9 mouse cellular contexts compared by ENCODE assay signal in genomic region chr1:45925500-45926392, GRCm38 (mm10). TPM values are rescaled to one million over a fixed set of nuclear protein-coding genes. Genes with fewer than 3 reads are reported as not detected.
DNase-seq lines count a peak whose midpoint lies in the region; ATAC-seq and TF ChIP-seq lines count a peak whose summit lies in the region.
"Had no signal": no experiment of that assay in that cellular context is flagged by ENCODE, and none has a peak within 500 bp of the region (broad histone marks: within the 10 kb centered on the region; RNA-seq: fewer than 3 reads in every experiment).

No protein-coding gene starts in this region.

- H3K36me3 ChIP-seq in ES-E14 (ENCODE audit: control insufficient read depth, insufficient read depth, low read length, poor library complexity, severe bottlenecking), result no peaks in the 10 kb centered on the region
- H3K36me3 ChIP-seq in forebrain, embryonic 10.5 days (replicated peaks), result no peaks in the 10 kb centered on the region
- H3K36me3 ChIP-seq in heart, embryonic 14.5 days (ENCODE audit: control insufficient read depth, insufficient read depth, low read length), result no peaks in the 10 kb centered on the region
- H3K36me3 ChIP-seq in liver, embryonic 16.5 days (ENCODE audit: control insufficient read depth, insufficient read depth), result no peaks in the 10 kb centered on the region; the same call in 1 of the 2 replicates
- no peaks in the 10 kb centered on the region for H3K36me3 ChIP-seq in neural tube, embryonic 15.5 days

- H3K9me3 ChIP-seq in ES-E14 (ENCODE audit: control insufficient read depth, insufficient read depth, low read depth, low read length), result no peaks in the 10 kb centered on the region
- no peaks in the 10 kb centered on the region for H3K9me3 ChIP-seq in forebrain, embryonic 10.5 days
- no peaks in the 10 kb centered on the region for H3K9me3 ChIP-seq in heart, embryonic 14.5 days (ENCODE audit: control insufficient read depth, low read length)
- H3K9me3 ChIP-seq in liver, embryonic 16.5 days (replicated peaks; ENCODE audit: control insufficient read depth, low read length), result no peaks in the 10 kb centered on the region
- no peaks in the 10 kb centered on the region for H3K9me3 ChIP-seq in neural tube, embryonic 15.5 days (replicated peaks)

- no peaks in the 10 kb centered on the region for H3K4me1 ChIP-seq in ES-E14 (ENCODE audit: control insufficient read depth in 2 of 2, insufficient read depth in 2 of 2, low read length in 2 of 2, poor library complexity in 1 of 2)
- H3K4me1 ChIP-seq in forebrain, embryonic 10.5 days, result peaks cover 15% of the 10 kb centered on the region
- peaks cover 0 to 5% of the 10 kb centered on the region in 2 experiments; a peak in 2 of 4 replicates for H3K4me1 ChIP-seq in heart, embryonic 14.5 days (ENCODE audit: control insufficient read depth in 2 of 2, insufficient read depth in 2 of 2, low read length in 2 of 2)
- H3K4me1 ChIP-seq in liver, embryonic 16.5 days (ENCODE audit: control insufficient read depth, low read depth, low read length), result peaks cover 19% of the 10 kb centered on the region
- peaks cover 14% of the 10 kb centered on the region for H3K4me1 ChIP-seq in neural tube, embryonic 15.5 days

- H3K9ac ChIP-seq in ES-E14 (ENCODE audit: insufficient read depth, low read depth, low read length, poor library complexity, severe bottlenecking), result peak overlapping the region; percentile 60
- H3K9ac ChIP-seq in heart, embryonic 14.5 days (ENCODE audit: low read length), result peak overlapping the region; percentile 74
- peak overlapping the region; percentile 88 for H3K9ac ChIP-seq in liver, embryonic 16.5 days (ENCODE audit: low read depth, low read length)
- peak overlapping the region; percentile 51 for H3K9ac ChIP-seq in neural tube, embryonic 15.5 days (replicated peaks)

- H3K4me3 ChIP-seq in ES-E14 (ENCODE audit: insufficient read depth in 1 of 2, low read depth in 1 of 2, low read length in 2 of 2, poor library complexity in 1 of 2, severe bottlenecking in 1 of 2), result peak overlapping the region; percentile 73 to 79
- peak overlapping the region; percentile 71 for H3K4me3 ChIP-seq in forebrain, embryonic 10.5 days
- peak overlapping the region; percentile 55 to 88 for H3K4me3 ChIP-seq in heart, embryonic 14.5 days (ENCODE audit: control insufficient read depth in 1 of 2, insufficient read depth in 1 of 2, low read depth in 1 of 2, low read length in 2 of 2)
- peak overlapping the region; percentile 85 for H3K4me3 ChIP-seq in liver, embryonic 16.5 days (ENCODE audit: low read depth, low read length)
- H3K4me3 ChIP-seq in neural tube, embryonic 15.5 days (replicated peaks), result peak overlapping the region; percentile 79

- H3K27me3 ChIP-seq in forebrain, embryonic 10.5 days (ENCODE audit: poor library complexity, severe bottlenecking), result peaks cover 44% of the 10 kb centered on the region
- no peaks in the 10 kb centered on the region for H3K27me3 ChIP-seq in heart, embryonic 14.5 days (ENCODE audit: control insufficient read depth, insufficient read depth, low read length)
- no peaks in the 10 kb centered on the region for H3K27me3 ChIP-seq in liver, embryonic 16.5 days (ENCODE audit: control insufficient read depth, insufficient read depth, low read depth, low read length)
- H3K27me3 ChIP-seq in neural tube, embryonic 15.5 days (replicated peaks), result peaks cover 10% of the 10 kb centered on the region

- H3K4me2 ChIP-seq in heart, embryonic 14.5 days (ENCODE audit: low read length), result peak overlapping the region; percentile 70
- peak overlapping the region; percentile 88 for H3K4me2 ChIP-seq in liver, embryonic 16.5 days (ENCODE audit: low read depth, low read length)
- peak overlapping the region; percentile 81 for H3K4me2 ChIP-seq in neural tube, embryonic 15.5 days

- DNase-seq in ES-E14 (ENCODE audit: low read depth, low spot score), result peak; percentile 47
- DNase-seq in c-Kit-positive CD71-positive TER-119-negative erythroid progenitor cells, embryonic 14.5 days (ENCODE audit: low read depth), result peak; percentile 65
- DNase-seq in forebrain, embryonic 10.5 days (ENCODE audit: extremely low spot score, low spot score), result peak; percentile 72
- DNase-seq in kidney, postnatal 25 days, result peak; percentile 90 to 94
- DNase-seq in testis, postnatal 10 days (ENCODE audit: low spot score), result peak; percentile 90

- in situ Hi-C loops in ES-E14 (cut with MboI; ENCODE audit: low sequenced_read_pairs in 2 of 2, unreplicated experiment in 2 of 2), result no loop called here

- WGBS in forebrain, embryonic 10.5 days, result under 1% methylated on average over 53 of the region's 53 CpGs
- under 1% methylated on average over 51 of the region's 53 CpGs for WGBS in heart, embryonic 14.5 days
- WGBS in liver, embryonic 16.5 days (ENCODE audit: insufficient replicate concordance), result under 1% methylated on average over 53 of the region's 53 CpGs
- under 1% methylated on average over 53 of the region's 53 CpGs for WGBS in neural tube, embryonic 15.5 days

- H3K27ac ChIP-seq in ES-E14 (ENCODE audit: insufficient read depth, low read depth, low read length, poor library complexity, severe bottlenecking), result peak overlapping the region; percentile 77; the same call in 1 of the 2 replicates
- H3K27ac ChIP-seq in forebrain, embryonic 10.5 days, result peak overlapping the region; percentile 75
- peak overlapping the region in 1 of 2 experiments; percentile 9; a peak in 1 of 4 replicates for H3K27ac ChIP-seq in heart, embryonic 14.5 days (replicated peaks in 1 of 2; ENCODE audit: control insufficient read depth in 1 of 2, insufficient read depth in 1 of 2, low read depth in 2 of 2, low read length in 2 of 2)
- H3K27ac ChIP-seq in liver, embryonic 16.5 days (ENCODE audit: low read length), result peak overlapping the region; percentile 90
- peak overlapping the region; percentile 29 for H3K27ac ChIP-seq in neural tube, embryonic 15.5 days (replicated peaks)

- ATAC-seq in heart, embryonic 14.5 days (ENCODE audit: insufficient number of reproducible peaks, insufficient read depth, low FRiP score, low read depth), result peak; percentile 96
- ATAC-seq in liver, embryonic 16.5 days (ENCODE audit: low read depth), result peak; percentile 90
- peak; percentile 98 for ATAC-seq in neural tube, embryonic 15.5 days (ENCODE audit: low FRiP score)

TF ChIP-seq in ES-E14, 5 proteins besides CTCF, POLR2A, EP300 and RAD21:
- TF ChIP-seq ZNF384 (IDR thresholded peaks at IDR 0.05; ENCODE audit: low read depth, low read length) (no peak), MAFK (IDR thresholded peaks at IDR 0.05; ENCODE audit: insufficient read depth, low read depth, low read length) (no peak), HCFC1 (IDR thresholded peaks at IDR 0.05; ENCODE audit: borderline replicate concordance, insufficient read depth, low read length) (no peak), CHD2 (IDR thresholded peaks at IDR 0.05; ENCODE audit: low read depth, low read length) (no peak), ZC3H11A (IDR thresholded peaks at IDR 0.05; ENCODE audit: borderline replicate concordance, low read depth, low read length) (no peak)

RNA-seq across cellular contexts. Expression of gene Slc40a1, which starts 0.6 kb away (rescaled TPM):
- total RNA-seq in ES-E14 (2012; rRNA removed), result 1.9 and 3.1 TPM in 2 replicates
- 5.7 and 7.0 TPM in 2 replicates for polyA plus RNA-seq in forebrain, embryonic 10.5 days (2016; fragmentation: Nextera tagmentation; extraction: Ambion mirVana)
- polyA plus RNA-seq in heart, embryonic 14.5 days (2014; fragmentation: Nextera tagmentation; extraction: Ambion mirVana), result 22.7 and 26.0 TPM in 2 replicates
- polyA plus RNA-seq in liver, embryonic 16.5 days (2015; fragmentation: Nextera tagmentation; extraction: Ambion mirVana), result 178 and 179 TPM in 2 replicates
- 34.2 and 43.6 TPM in 2 replicates for polyA plus RNA-seq in neural tube, embryonic 15.5 days (2015; fragmentation: Nextera tagmentation; extraction: Ambion mirVana)

RNA-seq across cellular contexts. Expression of gene Gm5269, which starts 35.7 kb away (rescaled TPM):
- not detected in 2 replicates for total RNA-seq in ES-E14 (2012; rRNA removed)
- polyA plus RNA-seq in forebrain, embryonic 10.5 days (2016; fragmentation: Nextera tagmentation; extraction: Ambion mirVana), result not detected in 2 replicates
- not detected in 2 replicates for polyA plus RNA-seq in heart, embryonic 14.5 days (2014; fragmentation: Nextera tagmentation; extraction: Ambion mirVana)
- 0.15 and 0.63 TPM in 2 replicates for polyA plus RNA-seq in liver, embryonic 16.5 days (2015; fragmentation: Nextera tagmentation; extraction: Ambion mirVana)
- not detected in 2 replicates for polyA plus RNA-seq in neural tube, embryonic 15.5 days (2015; fragmentation: Nextera tagmentation; extraction: Ambion mirVana)
- polyA plus RNA-seq: gonadal fat pad, adult 2 months had no signal
